Mouse (Mus musculus): ENCODE data around the gene Spats2.

GRCm38 (mm10) chr15:99095356-99095755 is 30.4 kb upstream of the Spats2 start:
- TF ChIP-seq TAL1 (IDR thresholded peaks at IDR 0.05; ENCODE audit: low read length) (no peak), GATA1 (IDR thresholded peaks at IDR 0.05; ENCODE audit: low read length) (no peak)

Data from erythroblast, embryonic 14.5 days (primary cell).